Mouse (Mus musculus): ENCODE data around the gene Fgf13. TPM values are rescaled to one million over a fixed set of nuclear protein-coding genes. Genes with fewer than 3 reads are reported as not detected.

Gene Fgf13
- total RNA-seq, 1 experiment from 2014 or later = 3.8 TPM

GRCm38 (mm10) chrX:59220675-59221074 is 347.2 kb downstream of the Fgf13 start:
- ATAC-seq (ENCODE audit: extremely low read depth, insufficient number of reproducible peaks, low FRiP score, poor library complexity, severe bottlenecking) = no peak

- no peak for ATAC-seq (ENCODE audit: extremely low read depth, insufficient number of reproducible peaks, low FRiP score, poor library complexity, severe bottlenecking)
These were observed 366.7 kb downstream of the Fgf13 start for GRCm38 (mm10) chrX:59201146-59201545.

DNA sequence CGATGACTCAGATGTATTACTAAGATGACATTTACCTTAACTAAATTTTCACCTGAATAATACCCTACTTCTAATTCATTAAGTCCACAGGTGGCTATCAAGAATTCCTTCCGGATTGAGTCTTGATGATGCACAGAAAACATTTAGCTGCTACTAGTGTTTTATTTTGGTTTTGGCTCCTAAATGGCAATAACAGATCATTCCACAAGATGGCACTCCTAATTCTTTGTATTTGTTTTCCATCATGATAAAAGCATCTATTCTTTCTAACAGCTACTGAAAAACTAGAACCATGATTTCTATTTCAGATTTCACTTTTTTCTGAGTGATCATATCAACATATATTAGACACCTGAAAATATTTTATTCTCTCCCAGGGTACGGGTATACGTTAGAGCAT is 373.7 kb downstream of the Fgf13 start:
- no peak for ATAC-seq (ENCODE audit: extremely low read depth, insufficient number of reproducible peaks, low FRiP score, poor library complexity, severe bottlenecking)

- no peak for ATAC-seq (ENCODE audit: extremely low read depth, insufficient number of reproducible peaks, low FRiP score, poor library complexity, severe bottlenecking)
These were observed 380.9 kb downstream of the Fgf13 start for GRCm38 (mm10) chrX:59186922-59187321.

- ATAC-seq (ENCODE audit: extremely low read depth, insufficient number of reproducible peaks, low FRiP score, poor library complexity, severe bottlenecking) = no peak
These were observed 385.5 kb downstream of the Fgf13 start for GRCm38 (mm10) chrX:59182323-59182722.

- no peak for ATAC-seq (ENCODE audit: extremely low read depth, insufficient number of reproducible peaks, low FRiP score, poor library complexity, severe bottlenecking)
These were observed 388.2 kb downstream of the Fgf13 start for GRCm38 (mm10) chrX:59179627-59180026.

DNA sequence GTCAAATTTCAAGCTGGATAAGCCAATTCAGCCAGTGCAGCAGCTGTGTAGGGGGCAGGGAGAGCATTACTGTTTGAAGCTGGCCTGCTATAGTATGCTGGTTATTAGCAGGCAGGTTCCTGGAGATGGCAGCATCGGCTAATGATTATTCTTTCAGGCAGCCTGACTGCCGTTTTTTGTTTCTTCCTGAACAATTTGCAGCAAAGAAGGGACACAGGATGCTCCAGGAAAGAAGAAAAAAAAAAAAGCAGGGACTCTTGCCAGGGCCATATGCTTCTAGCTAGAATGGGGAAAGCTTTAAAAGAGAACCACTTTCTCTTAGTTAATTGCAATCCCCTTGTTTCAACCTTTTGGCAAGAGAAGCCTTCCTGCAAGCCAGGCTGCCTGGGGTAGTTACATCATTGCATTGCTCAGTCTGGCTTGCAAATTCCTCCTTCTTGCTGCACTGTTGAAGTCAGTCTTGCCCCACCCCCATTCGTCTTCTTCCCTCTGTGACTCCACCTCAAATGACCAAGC is 388.7 kb downstream of the Fgf13 start:
- ATAC-seq (ENCODE audit: extremely low read depth, insufficient number of reproducible peaks, low FRiP score, poor library complexity, severe bottlenecking) = no peak

- ATAC-seq (ENCODE audit: extremely low read depth, insufficient number of reproducible peaks, low FRiP score, poor library complexity, severe bottlenecking) = no peak
These were observed 390.2 kb downstream of the Fgf13 start for GRCm38 (mm10) chrX:59177653-59178052.

DNA sequence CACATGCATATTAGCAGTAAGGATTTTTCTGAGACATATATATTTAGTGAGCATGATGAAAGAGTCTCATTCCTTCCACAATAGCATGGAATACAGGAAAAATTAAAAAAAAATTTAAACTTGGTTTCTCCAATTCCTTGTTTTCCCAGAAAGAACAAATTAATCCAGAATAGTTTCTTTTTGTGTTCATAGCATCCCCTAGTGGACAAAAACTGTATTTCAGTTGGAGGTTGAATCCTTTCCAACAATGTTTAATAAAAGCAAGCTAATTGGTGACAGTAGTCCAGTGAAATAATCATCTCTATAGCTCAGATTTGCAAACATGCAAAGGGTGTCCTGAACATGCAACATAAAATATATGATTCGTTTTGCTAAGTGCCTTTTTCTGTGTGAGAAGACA is 395.7 kb downstream of the Fgf13 start:
- ATAC-seq (ENCODE audit: extremely low read depth, insufficient number of reproducible peaks, low FRiP score, poor library complexity, severe bottlenecking) = no peak

- no peak for ATAC-seq (ENCODE audit: extremely low read depth, insufficient number of reproducible peaks, low FRiP score, poor library complexity, severe bottlenecking)
These were observed 401.1 kb downstream of the Fgf13 start for GRCm38 (mm10) chrX:59166763-59167162.

GRCm38 (mm10) chrX:59141947-59142346 is 425.9 kb downstream of the Fgf13 start:
- ATAC-seq (ENCODE audit: extremely low read depth, insufficient number of reproducible peaks, low FRiP score, poor library complexity, severe bottlenecking) = no peak

DNA sequence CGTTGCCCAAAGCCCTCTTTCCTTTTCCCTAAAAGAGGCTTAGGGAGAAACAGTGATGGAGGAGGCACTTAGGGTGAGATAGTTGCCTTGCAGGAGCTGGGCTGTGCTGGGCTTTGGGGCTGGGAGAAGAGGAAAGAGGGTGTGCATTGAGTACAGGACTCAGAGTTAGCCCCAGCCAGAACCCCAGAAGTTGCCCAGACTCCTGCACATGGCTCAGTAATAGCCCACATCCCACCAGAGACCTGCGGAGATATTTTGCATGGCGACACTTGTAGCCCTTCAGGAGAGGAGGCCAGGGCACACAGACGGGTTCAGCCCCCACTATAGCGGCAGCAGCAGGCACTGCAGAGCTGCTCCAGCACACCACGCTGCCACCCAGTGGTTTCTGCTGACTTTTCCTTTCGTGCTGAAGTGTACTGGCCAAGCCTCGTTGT is 432.9 kb downstream of the Fgf13 start:
- ATAC-seq (ENCODE audit: extremely low read depth, insufficient number of reproducible peaks, low FRiP score, poor library complexity, severe bottlenecking) = 0 out of 2 replicates have a peak, but pooled peaks have one; percentile 58

DNA sequence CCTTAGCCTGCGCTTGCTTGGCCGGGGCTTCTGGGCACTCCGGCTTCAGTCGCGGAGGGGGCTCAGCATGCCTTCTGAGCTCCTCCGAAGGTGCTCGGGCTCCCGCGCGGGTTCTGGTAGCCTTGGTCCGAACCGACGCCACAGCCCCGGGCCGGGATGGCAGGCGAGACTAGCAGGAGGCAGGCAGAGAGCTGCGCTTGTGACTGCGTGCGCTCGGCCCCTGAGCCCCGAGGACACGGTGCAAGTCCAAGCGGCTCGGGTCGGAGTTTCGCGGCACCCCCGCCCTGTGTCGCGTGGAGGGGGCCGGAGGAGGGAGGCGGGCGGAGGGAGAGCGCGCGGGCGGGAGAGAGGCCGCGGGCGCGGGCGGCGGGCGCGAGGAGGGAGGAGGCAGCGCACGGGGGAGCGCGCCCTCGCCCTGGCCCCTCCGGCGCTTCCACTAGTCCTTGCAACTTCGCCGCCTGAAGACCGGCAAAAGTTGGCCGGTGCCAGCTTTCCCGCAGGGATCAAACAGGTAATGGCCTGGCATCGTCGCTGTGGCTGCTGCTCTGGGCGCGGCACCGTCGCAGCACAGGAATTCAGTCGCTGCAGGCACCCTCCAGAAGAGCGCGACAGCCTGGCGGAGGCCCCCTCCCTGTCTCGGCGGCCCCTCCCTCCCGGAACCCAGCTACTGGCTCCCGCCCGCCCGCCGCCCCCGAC is 433.6 kb downstream of the Fgf13 start:
- no peak for ATAC-seq (ENCODE audit: extremely low read depth, insufficient number of reproducible peaks, low FRiP score, poor library complexity, severe bottlenecking)

DNA sequence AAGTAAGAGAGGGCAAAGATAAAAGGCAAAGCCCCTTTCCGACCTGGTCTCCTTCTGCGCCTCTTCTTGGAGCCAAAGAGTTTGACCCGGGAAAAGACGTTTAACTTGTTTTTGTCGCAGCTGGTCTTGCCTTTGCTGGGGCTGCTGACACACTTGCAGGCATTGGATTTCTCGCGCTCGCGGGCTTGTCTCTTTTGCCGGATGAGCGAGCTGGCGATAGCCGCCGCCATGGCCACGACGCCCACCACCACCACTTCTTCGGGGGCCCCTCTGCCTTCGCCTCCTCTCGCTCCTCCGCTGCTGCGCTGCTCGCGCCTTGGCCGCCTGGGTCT is 434.1 kb downstream of the Fgf13 start:
- ATAC-seq (ENCODE audit: extremely low read depth, insufficient number of reproducible peaks, low FRiP score, poor library complexity, severe bottlenecking) = no peak

DNA sequence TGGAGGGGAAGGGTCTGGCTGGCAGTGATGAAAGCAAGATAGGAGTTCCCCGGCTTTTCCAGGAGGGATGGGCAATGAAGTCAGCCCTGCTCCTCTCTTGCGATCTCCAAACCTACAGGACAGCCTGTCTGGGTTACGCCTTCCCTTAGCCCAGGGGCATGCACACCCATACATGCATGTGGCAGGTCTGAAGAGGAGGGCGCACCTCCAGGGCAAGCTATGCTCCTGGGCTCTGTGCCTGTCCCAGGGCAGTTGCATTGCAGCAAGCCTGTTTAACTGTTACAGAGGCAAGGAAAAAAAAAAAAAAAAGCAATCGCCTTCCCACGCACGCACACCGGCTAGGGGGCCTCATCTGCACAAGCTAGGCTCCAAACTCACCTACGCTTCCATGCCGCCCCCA is 434.5 kb downstream of the Fgf13 start:
- ATAC-seq (ENCODE audit: extremely low read depth, insufficient number of reproducible peaks, low FRiP score, poor library complexity, severe bottlenecking) = no peak

- ATAC-seq (ENCODE audit: extremely low read depth, insufficient number of reproducible peaks, low FRiP score, poor library complexity, severe bottlenecking) = no peak
These were observed 441.2 kb downstream of the Fgf13 start for GRCm38 (mm10) chrX:59126637-59127036.

- ATAC-seq (ENCODE audit: extremely low read depth, insufficient number of reproducible peaks, low FRiP score, poor library complexity, severe bottlenecking) = no peak
These were observed 454.7 kb downstream of the Fgf13 start for GRCm38 (mm10) chrX:59113187-59113586.

GRCm38 (mm10) chrX:59085928-59086327 is 481.9 kb downstream of the Fgf13 start:
- ATAC-seq (ENCODE audit: extremely low read depth, insufficient number of reproducible peaks, low FRiP score, poor library complexity, severe bottlenecking) = no peak

GRCm38 (mm10) chrX:59080427-59080826 is 487.4 kb downstream of the Fgf13 start:
- no peak for ATAC-seq (ENCODE audit: extremely low read depth, insufficient number of reproducible peaks, low FRiP score, poor library complexity, severe bottlenecking)

DNA sequence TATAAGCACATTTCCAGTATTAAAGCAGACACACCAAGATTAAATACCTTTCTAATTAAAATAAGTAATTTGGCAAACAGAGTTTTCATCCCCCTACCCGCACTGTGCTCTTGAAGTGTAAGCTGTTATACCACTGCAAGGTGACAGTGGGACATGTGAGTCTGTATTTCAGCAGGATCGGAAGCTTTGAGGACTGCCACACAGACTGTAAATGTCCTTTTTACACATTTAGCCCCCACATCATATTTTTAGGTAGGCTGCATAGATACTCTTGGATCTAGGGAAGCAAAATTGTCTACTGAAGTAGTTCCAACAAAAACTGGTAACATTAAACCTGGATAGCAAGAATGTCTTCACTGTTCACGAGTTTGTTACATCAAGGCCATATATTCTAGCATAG is 495.8 kb downstream of the Fgf13 start:
- ATAC-seq (ENCODE audit: extremely low read depth, insufficient number of reproducible peaks, low FRiP score, poor library complexity, severe bottlenecking) = no peak

GRCm38 (mm10) chrX:59063157-59063556 is 504.7 kb downstream of the Fgf13 start:
- no peak for ATAC-seq (ENCODE audit: extremely low read depth, insufficient number of reproducible peaks, low FRiP score, poor library complexity, severe bottlenecking)
